Mouse (Mus musculus) myocyte (in vitro differentiated cells): ENCODE measurements around the gene Rasgrf1. TPM values are rescaled to one million over a fixed set of nuclear protein-coding genes. Genes with fewer than 3 reads are reported as not detected.

ENCODE experiments used
- H3K27me3 ChIP-seq: one replicate; pipeline ENCODE4 v1.6.1; 2011; ENCODE audit not compliant: control insufficient read depth, insufficient read depth, insufficient read length
- H3K36me3 ChIP-seq: one replicate; pipeline ENCODE4 v1.6.1; 2011; ENCODE audit not compliant: control insufficient read depth, insufficient read depth
- H3K4me2 ChIP-seq: one replicate; pipeline ENCODE4 v1.6.1; 2011; ENCODE audit warnings: low read depth, control low read depth
- H3K4me3 ChIP-seq: one replicate; pipeline ENCODE4 v1.5.1; 2011; ENCODE audit warnings: mild to moderate bottlenecking, control low read depth, moderate library complexity
- H3K79me2 ChIP-seq: one replicate; pipeline ENCODE4 v1.6.1; 2011; ENCODE audit not compliant: control insufficient read depth, insufficient read depth
- H3ac ChIP-seq: one replicate; pipeline ENCODE4 v1.6.1; 2011; ENCODE audit not compliant: control insufficient read depth, insufficient read length
- CEBPB ChIP-seq: IDR thresholded peaks from 2 replicates; pipeline ENCODE4 v1.6.1; 2011; ENCODE audit warnings: mild to moderate bottlenecking, moderate library complexity; ENCODE audit not compliant: poor library complexity, insufficient read depth, severe bottlenecking
- E2F4 ChIP-seq: IDR thresholded peaks from one replicate; pipeline ENCODE4 v1.6.1; 2011; ENCODE audit warnings: mild to moderate bottlenecking, control low read depth, moderate library complexity; ENCODE audit not compliant: insufficient read depth
- MAX ChIP-seq: IDR thresholded peaks from one replicate; pipeline ENCODE4 v1.6.1; 2011; ENCODE audit warnings: low read depth, mild to moderate bottlenecking, control low read depth
- MYOD1 ChIP-seq, 3 experiments: IDR thresholded peaks; one replicate each; pipeline ENCODE4 v1.6.1; 2011; ENCODE audit warnings: control low read depth in 2 of 3, low read depth in 2 of 3, mild to moderate bottlenecking in 2 of 3, moderate library complexity in 1 of 3; ENCODE audit not compliant: insufficient read length in 2 of 3, control insufficient read depth in 1 of 3
- MYOG ChIP-seq, 3 experiments: IDR thresholded peaks; one replicate each; pipeline ENCODE4 v1.6.1; 2011; ENCODE audit warnings: control low read depth in 2 of 3, low read depth in 2 of 3, mild to moderate bottlenecking in 2 of 3; ENCODE audit not compliant: insufficient read length in 2 of 3, control insufficient read depth in 1 of 3, insufficient read depth in 1 of 3
- POLR2A ChIP-seq: IDR thresholded peaks from one replicate; pipeline ENCODE4 v1.6.1; 2011; ENCODE audit warnings: low read depth, mild to moderate bottlenecking, control low read depth, moderate library complexity; ENCODE audit not compliant: insufficient read length
- POLR2AphosphoS2 ChIP-seq: IDR thresholded peaks from one replicate; pipeline ENCODE4 v1.6.1; 2011; ENCODE audit warnings: low read depth, control low read depth; ENCODE audit not compliant: insufficient read length
- REST ChIP-seq: IDR thresholded peaks from one replicate; pipeline ENCODE4 v1.6.1; 2011; ENCODE audit warnings: mild to moderate bottlenecking, control low read depth, moderate library complexity; ENCODE audit not compliant: insufficient read depth, insufficient read length
- SRF ChIP-seq: IDR thresholded peaks from one replicate; pipeline ENCODE4 v1.6.1; 2011; ENCODE audit warnings: low read depth; ENCODE audit not compliant: control insufficient read depth, insufficient read length
- TCF12 ChIP-seq: IDR thresholded peaks from one replicate; pipeline ENCODE4 v1.6.1; 2011; ENCODE audit warnings: mild to moderate bottlenecking, control low read depth; ENCODE audit not compliant: poor library complexity, insufficient read depth, severe bottlenecking
- TCF3 ChIP-seq: IDR thresholded peaks from one replicate; pipeline ENCODE4 v1.6.1; 2011; ENCODE audit warnings: low read depth, control low read depth; ENCODE audit not compliant: insufficient read length
- USF1 ChIP-seq: IDR thresholded peaks from one replicate; pipeline ENCODE4 v1.6.1; 2011; ENCODE audit warnings: low read depth, mild to moderate bottlenecking, control low read depth, moderate library complexity
- polyA plus RNA-seq: library from polyadenylated mRNA; unstranded; fragments of >200 nt; fragmentation: generic; extraction: Trizol; gene quantifications from one replicate; pipeline ENCODE4 v1.2.1, GENCODE M21; 2012; ENCODE audit warnings: missing spikeins

The Rasgrf1 gene
- polyA plus RNA-seq, 1 experiment, result not detected

- TF ChIP-seq MYOG (IDR thresholded peaks at IDR 0.05; ENCODE audit: control insufficient read depth in 1 of 3, insufficient read depth in 1 of 3, insufficient read length in 2 of 3, low read depth in 2 of 3), result no peak
- no peak for TF ChIP-seq REST
- no peak for TF ChIP-seq TCF3
- no peak for TF ChIP-seq USF1
- no peak for TF ChIP-seq CEBPB
- no peak for TF ChIP-seq MAX
- TF ChIP-seq TCF12, result no peak
- TF ChIP-seq POLR2AphosphoS2, result no peak
- TF ChIP-seq MYOD1 (IDR thresholded peaks at IDR 0.05; ENCODE audit: control insufficient read depth in 1 of 3, insufficient read length in 2 of 3, low read depth in 2 of 3), result no peak
- no peak for TF ChIP-seq E2F4
- no peak for TF ChIP-seq SRF
- TF ChIP-seq POLR2A, result no peak
- Histone ChIP-seq H3K4me3 (no peak overlapping the region), H3K36me3 (no peaks in the 10 kb centered on the region), H3K79me2 (no peaks in the 10 kb centered on the region), H3K27me3 (no peaks in the 10 kb centered on the region), H3ac (no peak overlapping the region), H3K4me2 (no peak overlapping the region)
Measured at GRCm38 (mm10) chr9:89878471-89879020, 31.2 kb upstream of the Rasgrf1 start.

- H3K79me2 ChIP-seq, result no peaks in the 10 kb centered on the region
- TF ChIP-seq CEBPB, result no peak
- no peak for TF ChIP-seq SRF
- no peak for TF ChIP-seq REST
- no peaks in the 10 kb centered on the region for H3K36me3 ChIP-seq
- H3K4me3 ChIP-seq, result no peak overlapping the region
- H3ac ChIP-seq, result no peak overlapping the region
- H3K4me2 ChIP-seq, result no peak overlapping the region
- H3K27me3 ChIP-seq, result no peaks in the 10 kb centered on the region
Measured at GRCm38 (mm10) chr9:89879574-89879973, 30.1 kb upstream of the Rasgrf1 start.

- Histone ChIP-seq H3K4me3 (no peak overlapping the region), H3K79me2 (no peaks in the 10 kb centered on the region), H3K4me2 (no peak overlapping the region), H3ac (no peak overlapping the region), H3K27me3 (no peaks in the 10 kb centered on the region), H3K36me3 (no peaks in the 10 kb centered on the region)
- no peak for TF ChIP-seq POLR2A
- TF ChIP-seq TCF12, result no peak
- no peak for TF ChIP-seq SRF
- no peak for TF ChIP-seq CEBPB
- TF ChIP-seq TCF3, result no peak
- TF ChIP-seq USF1, result no peak
- TF ChIP-seq REST, result no peak
- no peak for TF ChIP-seq MAX
- TF ChIP-seq MYOD1 (IDR thresholded peaks at IDR 0.05; ENCODE audit: control insufficient read depth in 1 of 3, insufficient read length in 2 of 3, low read depth in 2 of 3), result no peak
- TF ChIP-seq POLR2AphosphoS2, result no peak
- TF ChIP-seq E2F4, result no peak
- no peak for TF ChIP-seq MYOG (IDR thresholded peaks at IDR 0.05; ENCODE audit: control insufficient read depth in 1 of 3, insufficient read depth in 1 of 3, insufficient read length in 2 of 3, low read depth in 2 of 3)
Measured at GRCm38 (mm10) chr9:89881552-89881951, 28.2 kb upstream of the Rasgrf1 start.

- Histone ChIP-seq H3ac (no peak overlapping the region), H3K4me2 (no peak overlapping the region), H3K27me3 (no peaks in the 10 kb centered on the region), H3K36me3 (no peaks in the 10 kb centered on the region), H3K79me2 (no peaks in the 10 kb centered on the region), H3K4me3 (no peak overlapping the region)
- TF ChIP-seq MAX, result no peak
Measured at GRCm38 (mm10) chr9:89882583-89882982, 27.1 kb upstream of the Rasgrf1 start.

GRCm38 (mm10) chr9:89885701-89886218 lies 23.9 kb upstream of the Rasgrf1 start:
- no peaks in the 10 kb centered on the region for H3K36me3 ChIP-seq
- H3K4me2 ChIP-seq, result no peak overlapping the region
- H3ac ChIP-seq, result no peak overlapping the region
- no peaks in the 10 kb centered on the region for H3K27me3 ChIP-seq
- no peak overlapping the region for H3K4me3 ChIP-seq
- no peaks in the 10 kb centered on the region for H3K79me2 ChIP-seq
- TF ChIP-seq E2F4 (no peak), USF1 (no peak), POLR2AphosphoS2 (no peak), REST (no peak), MYOD1 (IDR thresholded peaks at IDR 0.05; ENCODE audit: control insufficient read depth in 1 of 3, insufficient read length in 2 of 3, low read depth in 2 of 3) (no peak), TCF12 (no peak), SRF (no peak), MYOG (IDR thresholded peaks at IDR 0.05; ENCODE audit: control insufficient read depth in 1 of 3, insufficient read depth in 1 of 3, insufficient read length in 2 of 3, low read depth in 2 of 3) (no peak), TCF3 (no peak), POLR2A (no peak), CEBPB (no peak), MAX (no peak)
